Mouse (Mus musculus) liver, adult 2 months (tissue): ENCODE data around the gene 2210016F16Rik.

Experiments
- CTCF ChIP-seq: fragments of 200-500 bp; IDR thresholded peaks from 2 replicates; pipeline ENCODE4 v1.5.1; 2011; ENCODE audit warnings: low read depth, low read length, control low read depth
- POLR2A ChIP-seq: fragments of 200-500 bp; IDR thresholded peaks from 2 replicates; pipeline ENCODE4 v1.6.1; 2011; ENCODE audit warnings: low read length, control low read depth; ENCODE audit not compliant: insufficient read depth; ENCODE audit errors: extremely low read depth

GRCm38 (mm10) chr13:58344505-58344904, 40.5 kb downstream of the 2210016F16Rik start:
- TF ChIP-seq POLR2A (no peak), CTCF (no peak)
